Mouse (Mus musculus): ENCODE data around the gene Hvcn1. TPM values are rescaled to one million over a fixed set of nuclear protein-coding genes. Genes with fewer than 3 reads are reported as not detected.

Hvcn1 gene
- polyA plus RNA-seq, 1 experiment = 5.9 TPM

GRCm38 (mm10) chr5:122291149-122291548 lies 84.5 kb downstream of the Hvcn1 start:
- no peak for DNase-seq (ENCODE audit: extremely low spot score in 1 of 2, low spot score in 1 of 2)

Other genes starting within 250 kb of the Hvcn1 start
- 65.9 and 80.2 TPM in 2 replicates for gene Cux2, start 156.7 kb upstream of the Hvcn1 start, polyA plus RNA-seq (2012; rRNA removed)
- gene Myl2, start 105.9 kb upstream of the Hvcn1 start, polyA plus RNA-seq (2012; rRNA removed) = 1.8 TPM in 2 replicates
- gene Ccdc63, start 66.0 kb upstream of the Hvcn1 start, polyA plus RNA-seq (2012; rRNA removed) = 0.42 and 1.2 TPM in 2 replicates
- gene Ppp1cc, start 48.5 kb upstream of the Hvcn1 start, polyA plus RNA-seq (2012; rRNA removed) = 365 and 386 TPM in 2 replicates
- gene Tctn1, start 57.7 kb downstream of the Hvcn1 start, polyA plus RNA-seq (2012; rRNA removed) = 39.5 and 46.5 TPM in 2 replicates
- 30.5 and 31.4 TPM in 2 replicates for gene Pptc7, start 77.6 kb downstream of the Hvcn1 start, polyA plus RNA-seq (2012; rRNA removed)
- gene Rad9b, start 147.4 kb downstream of the Hvcn1 start, polyA plus RNA-seq (2012; rRNA removed) = 8.7 and 10.8 TPM in 2 replicates
- 188 and 192 TPM in 2 replicates for gene Vps29, start 147.6 kb downstream of the Hvcn1 start, polyA plus RNA-seq (2012; rRNA removed)
- 30.4 and 33.0 TPM in 2 replicates for gene Gpn3, start 165.1 kb downstream of the Hvcn1 start, polyA plus RNA-seq (2012; rRNA removed)
- 102 TPM in 2 replicates for gene Fam216a, start 165.6 kb downstream of the Hvcn1 start, polyA plus RNA-seq (2012; rRNA removed)
- 257 and 268 TPM in 2 replicates for gene Arpc3, start 185.1 kb downstream of the Hvcn1 start, polyA plus RNA-seq (2012; rRNA removed)
- gene Anapc7, start 214.9 kb downstream of the Hvcn1 start, polyA plus RNA-seq (2012; rRNA removed) = 33.3 and 40.7 TPM in 2 replicates

All from frontal cortex, adult 2 months (tissue).